Mouse (Mus musculus): ENCODE results near the gene Atrip.
A peak's percentile ranks its signal among the peaks of the same experiment; 100 is the strongest.

The Atrip gene

DNA sequence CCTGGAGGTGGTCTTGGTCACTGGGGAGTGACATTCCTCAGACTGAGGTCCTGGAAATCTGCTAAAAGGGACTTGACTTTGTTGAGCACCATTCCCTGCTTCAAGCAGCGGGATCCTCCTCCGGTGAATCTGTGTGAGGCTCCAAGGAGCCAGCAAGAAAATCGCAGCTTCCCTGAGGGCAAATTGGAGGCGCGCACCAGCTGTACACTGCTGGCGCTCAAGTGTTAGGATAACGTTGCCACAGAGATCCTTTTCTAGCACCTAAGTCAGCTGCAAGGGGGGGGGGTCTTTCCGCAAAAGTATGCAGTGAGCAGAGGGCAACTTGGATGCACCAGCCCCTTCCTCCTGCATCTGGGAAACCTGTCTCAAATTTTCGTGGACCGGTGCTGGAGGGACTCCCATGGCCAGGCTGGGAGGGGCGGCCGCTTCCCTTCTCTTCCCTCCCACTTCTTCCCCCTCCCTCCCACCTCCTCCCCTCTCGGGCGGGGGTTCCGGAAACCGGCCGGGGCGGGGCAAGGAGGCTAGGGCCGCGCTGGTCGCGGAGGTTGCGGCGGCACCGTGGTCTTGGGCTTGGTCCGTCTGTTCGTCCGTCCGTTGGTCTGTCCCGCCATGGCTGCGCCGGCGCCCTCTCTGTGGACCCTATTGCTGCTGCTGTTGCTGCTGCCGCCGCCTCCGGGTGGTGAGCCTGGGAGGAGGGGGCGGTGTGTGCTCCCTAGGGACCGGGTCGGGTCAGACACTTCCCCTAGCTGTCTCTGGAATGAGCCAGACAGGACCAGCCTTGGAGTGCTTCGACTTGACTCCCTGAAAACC lies 35.6 kb downstream of the Atrip start, which contains the start of gene Shisa5:
Gene Shisa5, plus strand, starts transcription at position 480 of the 810 bp plus-strand sequence.
- DNase-seq (ENCODE audit: low read depth, low spot score), result peak; percentile 63

DNA sequence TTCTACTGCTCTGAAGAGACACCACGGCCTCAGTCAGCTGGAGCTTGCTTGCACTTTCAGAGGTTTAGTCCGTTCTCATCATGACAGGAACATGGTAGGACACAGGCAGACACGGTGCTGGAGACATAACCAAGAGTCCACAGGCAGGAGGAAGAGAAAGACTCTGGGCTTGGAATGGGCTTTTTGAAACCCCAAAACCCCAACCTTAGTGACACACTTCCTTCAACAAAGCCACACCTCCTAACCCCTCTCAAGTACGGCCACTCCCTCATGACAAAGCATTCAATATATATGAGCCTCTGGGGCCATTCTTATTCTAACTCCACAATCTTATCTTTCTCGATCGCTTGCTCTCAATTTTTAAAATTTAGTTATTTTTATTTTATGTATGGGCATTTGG lies 41.5 kb downstream of the Atrip start:
- DNase-seq (ENCODE audit: low read depth, low spot score), result no peak

DNA sequence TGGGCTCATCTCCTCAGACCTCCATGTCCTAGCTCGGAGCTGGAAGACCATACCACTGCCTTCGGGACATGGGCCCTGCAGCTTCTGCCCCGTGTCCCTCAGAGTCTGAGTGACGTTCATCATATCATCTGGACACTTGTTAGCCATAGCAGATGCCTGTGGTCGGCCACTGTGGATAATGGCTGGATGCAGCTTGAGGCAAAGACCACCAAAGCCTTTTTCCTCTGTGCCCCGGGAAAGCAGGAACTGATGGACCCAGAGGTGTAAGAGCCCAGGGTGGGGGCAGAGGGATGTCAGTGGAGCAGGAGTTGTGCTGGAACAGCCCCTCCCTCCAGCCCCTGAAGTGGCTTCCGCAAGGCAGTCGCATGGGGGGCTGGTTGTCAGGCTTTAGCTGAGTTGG lies 42.2 kb downstream of the Atrip start:
- DNase-seq (ENCODE audit: low read depth, low spot score), result no peak

DNA sequence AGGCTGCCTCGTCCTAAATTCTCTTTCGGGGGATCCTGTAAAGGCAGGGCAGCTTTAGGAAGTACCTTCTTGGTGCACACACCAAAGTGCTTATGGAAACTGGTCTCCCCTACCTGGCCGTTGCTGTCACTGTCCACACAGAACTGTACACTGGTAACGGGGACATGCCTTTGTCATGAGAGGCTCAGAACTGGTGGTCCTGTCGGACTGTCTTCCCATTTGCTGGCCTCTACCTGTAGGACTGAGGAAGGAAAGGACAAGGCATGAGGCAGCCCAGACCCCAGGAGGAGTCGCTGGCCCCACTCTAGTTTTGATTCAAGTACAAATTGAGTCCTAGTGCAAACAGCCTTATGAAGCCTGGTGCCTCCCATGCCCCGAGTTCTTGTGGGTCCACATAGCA lies 42.9 kb downstream of the Atrip start:
- DNase-seq (ENCODE audit: low read depth, low spot score), result no peak

DNA sequence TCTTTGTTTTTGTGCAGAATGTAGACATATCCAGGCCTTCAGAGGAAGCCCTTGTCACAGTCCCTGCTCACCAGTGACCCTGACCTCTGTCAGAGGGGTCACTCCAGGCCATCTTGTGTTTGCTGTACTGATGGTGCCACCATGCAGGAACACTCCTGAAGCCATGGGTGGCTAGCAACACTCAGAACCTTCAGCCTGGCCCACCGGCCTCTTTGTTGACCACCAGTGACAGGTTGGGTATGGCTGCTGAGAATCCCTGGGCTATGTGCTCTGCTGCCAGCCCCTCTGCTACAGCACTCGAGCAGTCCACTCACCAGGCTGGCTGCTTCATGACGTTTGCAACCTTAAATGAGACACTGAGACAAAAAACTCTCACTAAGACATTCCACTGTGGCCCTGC lies 43.6 kb downstream of the Atrip start:
- DNase-seq (ENCODE audit: low read depth, low spot score), result no peak

DNA sequence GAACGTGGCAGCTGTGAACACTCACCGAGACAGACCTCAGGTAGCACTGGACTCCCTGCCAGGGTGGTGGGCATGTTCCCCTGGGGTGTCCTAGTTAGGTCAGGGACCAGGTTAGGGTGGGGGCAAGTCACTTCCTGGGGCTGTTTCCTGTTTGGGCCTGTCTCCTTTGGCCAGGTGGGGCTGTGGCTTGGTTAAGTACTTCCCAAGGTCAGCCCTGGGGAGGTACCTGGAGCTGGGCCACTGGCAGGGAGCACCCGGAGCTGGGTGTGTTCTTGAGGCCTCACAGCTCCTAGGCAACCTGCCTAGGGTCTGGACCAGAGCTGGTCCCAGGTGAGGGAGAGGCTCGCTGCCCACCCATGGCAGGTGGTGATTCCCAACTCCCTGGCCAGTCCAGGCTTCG lies 45.0 kb downstream of the Atrip start:
- no peak for DNase-seq (ENCODE audit: low read depth, low spot score)

DNA sequence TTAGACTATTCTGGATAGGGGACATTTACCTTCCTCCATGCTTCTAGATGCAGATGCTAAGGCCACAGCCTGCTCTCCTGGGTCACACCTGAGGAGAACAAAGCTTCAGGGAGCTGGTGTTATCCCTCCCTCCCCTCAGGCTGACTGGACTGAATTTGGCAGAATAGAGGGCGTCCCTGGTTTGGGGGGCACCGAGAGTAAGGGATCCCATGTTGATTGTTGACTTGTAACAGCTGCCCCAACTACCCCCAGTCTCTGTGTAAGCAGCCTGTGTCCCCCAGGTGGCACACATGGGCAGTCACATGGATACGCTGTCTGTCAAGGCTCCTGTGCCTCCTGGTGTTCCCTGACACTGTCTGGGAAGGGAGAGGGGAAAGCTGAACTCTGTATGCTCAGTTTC lies 45.5 kb downstream of the Atrip start:
- no peak for DNase-seq (ENCODE audit: low read depth, low spot score)

DNA sequence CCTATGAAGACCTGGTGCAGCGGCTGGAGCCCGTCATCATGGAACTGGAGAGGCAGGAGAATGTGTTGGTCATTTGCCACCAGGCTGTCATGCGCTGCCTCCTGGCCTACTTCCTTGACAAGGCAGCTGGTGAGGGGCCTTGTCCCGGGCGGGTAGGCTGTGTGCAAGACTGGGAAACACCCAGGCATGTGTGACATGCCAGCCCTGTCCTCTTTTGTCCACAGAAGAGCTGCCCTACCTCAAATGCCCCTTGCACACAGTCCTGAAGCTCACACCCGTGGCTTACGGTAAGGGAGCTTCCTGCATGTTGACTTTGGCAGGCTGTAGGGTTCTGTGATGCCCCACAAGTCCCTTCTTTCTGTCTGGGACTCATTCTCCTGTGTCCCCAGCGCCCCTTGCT lies 46.4 kb downstream of the Atrip start:
- no peak for DNase-seq (ENCODE audit: low read depth, low spot score)

DNA sequence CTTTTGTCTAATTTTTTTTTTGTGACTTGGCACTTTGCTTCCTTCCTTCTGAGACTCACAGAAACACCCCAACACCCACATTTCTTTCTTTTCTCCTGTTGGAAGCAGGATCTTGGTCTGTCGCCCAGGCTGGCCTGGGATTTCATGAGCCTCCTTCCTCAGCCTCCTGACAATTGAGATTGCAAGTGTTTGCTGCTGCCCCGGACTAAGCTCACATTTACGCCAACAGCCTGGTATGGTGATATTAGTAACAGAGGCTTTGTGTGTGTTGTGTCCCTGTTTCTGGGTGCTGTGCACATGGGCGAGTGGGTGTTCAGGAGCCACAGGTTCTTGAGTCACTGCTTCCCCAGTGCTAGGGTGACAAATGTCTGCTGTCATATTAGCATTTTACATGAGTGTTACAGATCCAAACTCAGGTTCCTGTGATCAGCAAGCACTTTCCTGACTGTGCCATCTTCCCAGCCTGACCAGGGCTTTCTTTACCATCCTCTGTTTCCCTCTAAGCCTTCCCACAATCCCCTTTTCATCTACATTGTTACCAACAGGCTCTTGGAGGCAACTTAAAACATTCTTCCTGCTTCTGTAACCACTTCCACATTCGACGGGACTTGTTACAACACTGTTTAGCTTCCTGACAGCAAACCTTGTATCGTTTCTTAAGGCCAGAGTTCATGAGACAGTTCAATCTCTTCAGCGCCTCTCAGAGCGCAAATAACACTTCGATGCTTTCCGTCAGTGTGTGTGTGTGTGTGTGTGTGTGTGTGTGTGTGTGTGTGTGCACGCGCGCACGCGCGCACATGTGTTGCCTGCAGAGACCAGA lies 50.8 kb downstream of the Atrip start:
- no peak for DNase-seq (ENCODE audit: low read depth, low spot score)

DNA sequence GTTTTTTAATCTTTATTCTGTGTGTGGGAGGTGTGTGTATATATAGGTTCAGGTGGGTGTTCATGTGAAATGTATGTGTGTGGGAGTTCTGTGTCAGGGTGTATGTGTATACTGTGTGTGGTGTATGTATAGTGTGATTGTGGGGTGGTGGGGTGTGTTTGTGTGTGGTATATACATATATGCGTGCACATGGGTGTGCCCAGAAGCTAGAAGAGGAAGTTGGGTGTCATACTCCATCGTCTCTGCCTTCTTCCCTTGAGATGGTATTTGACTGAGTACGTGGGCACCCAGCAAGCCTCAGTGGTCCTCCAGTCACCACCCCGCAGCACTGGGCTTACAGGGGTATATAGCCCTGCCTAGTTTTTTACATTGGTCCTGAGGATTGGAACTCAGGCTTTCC lies 52.5 kb downstream of the Atrip start:
- DNase-seq (ENCODE audit: low read depth, low spot score), result no peak

DNA sequence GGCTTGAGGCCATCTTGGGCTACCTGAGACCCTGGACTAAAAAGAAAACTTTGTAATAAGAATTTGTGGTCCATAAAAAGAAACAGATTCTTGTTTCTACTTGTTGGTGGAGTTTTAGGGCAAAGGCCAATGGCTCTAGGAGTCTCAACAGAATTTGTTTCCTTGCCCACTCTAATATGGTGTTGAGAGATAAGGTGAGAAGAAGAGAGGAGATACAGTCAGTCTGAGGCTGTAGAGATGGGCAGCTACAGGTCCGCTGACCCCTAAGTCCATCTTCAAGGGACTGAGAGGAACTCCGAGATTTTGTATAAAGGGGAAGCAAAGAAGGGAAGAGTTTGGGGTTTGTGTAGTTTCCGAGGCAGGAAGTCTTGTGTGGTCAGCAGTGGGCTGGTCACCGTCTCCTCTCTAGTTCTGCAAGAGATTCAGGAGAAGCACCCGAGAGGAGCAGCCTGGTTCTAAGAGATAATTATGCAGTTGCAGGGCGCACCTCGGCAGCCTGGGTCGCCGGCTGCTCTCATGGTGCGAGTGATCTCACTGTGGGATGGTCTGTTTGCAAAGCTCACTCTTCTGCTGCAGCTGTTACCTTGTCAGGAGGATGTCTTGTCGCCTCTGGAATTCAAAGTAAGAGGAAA lies 56.8 kb downstream of the Atrip start:
- no peak for DNase-seq (ENCODE audit: low read depth, low spot score)

DNA sequence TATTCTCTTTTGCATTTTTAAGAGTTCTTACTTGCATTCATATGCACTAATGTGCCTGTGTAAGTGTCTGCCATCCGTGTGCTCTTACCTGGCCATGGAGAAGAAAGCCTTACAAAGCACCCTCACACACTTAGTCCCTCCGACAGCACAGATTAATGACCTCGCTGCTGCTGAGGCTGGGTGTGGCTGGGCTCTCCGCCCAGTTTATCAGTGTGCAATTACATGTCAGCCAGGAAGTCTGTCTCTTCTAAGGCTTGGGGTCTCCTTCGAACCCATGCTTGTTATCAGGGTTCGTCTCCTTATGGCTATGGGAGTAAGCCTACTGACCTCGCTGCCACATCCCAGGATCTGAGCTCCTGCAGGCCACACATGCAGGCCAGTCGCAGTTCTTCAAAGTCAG lies 58.5 kb downstream of the Atrip start:
- DNase-seq (ENCODE audit: low read depth, low spot score), result no peak

DNA sequence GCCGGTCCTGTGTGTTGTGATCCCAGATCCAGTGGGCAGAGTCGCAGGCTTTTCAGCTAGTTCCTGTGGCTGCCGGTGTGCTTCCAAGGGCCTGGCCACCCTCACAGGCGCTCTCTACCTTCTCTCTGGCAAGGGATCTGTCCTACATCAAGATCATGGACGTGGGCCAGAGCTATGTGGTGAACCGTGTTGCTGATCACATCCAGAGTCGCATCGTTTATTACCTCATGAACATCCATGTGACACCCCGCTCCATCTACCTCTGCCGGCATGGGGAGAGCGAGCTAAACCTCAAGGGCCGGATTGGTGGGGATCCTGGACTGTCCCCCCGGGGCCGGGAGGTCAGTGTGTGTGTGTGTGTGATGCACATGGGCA lies 63.6 kb downstream of the Atrip start:
- DNase-seq (ENCODE audit: low read depth, low spot score), result no peak

DNA sequence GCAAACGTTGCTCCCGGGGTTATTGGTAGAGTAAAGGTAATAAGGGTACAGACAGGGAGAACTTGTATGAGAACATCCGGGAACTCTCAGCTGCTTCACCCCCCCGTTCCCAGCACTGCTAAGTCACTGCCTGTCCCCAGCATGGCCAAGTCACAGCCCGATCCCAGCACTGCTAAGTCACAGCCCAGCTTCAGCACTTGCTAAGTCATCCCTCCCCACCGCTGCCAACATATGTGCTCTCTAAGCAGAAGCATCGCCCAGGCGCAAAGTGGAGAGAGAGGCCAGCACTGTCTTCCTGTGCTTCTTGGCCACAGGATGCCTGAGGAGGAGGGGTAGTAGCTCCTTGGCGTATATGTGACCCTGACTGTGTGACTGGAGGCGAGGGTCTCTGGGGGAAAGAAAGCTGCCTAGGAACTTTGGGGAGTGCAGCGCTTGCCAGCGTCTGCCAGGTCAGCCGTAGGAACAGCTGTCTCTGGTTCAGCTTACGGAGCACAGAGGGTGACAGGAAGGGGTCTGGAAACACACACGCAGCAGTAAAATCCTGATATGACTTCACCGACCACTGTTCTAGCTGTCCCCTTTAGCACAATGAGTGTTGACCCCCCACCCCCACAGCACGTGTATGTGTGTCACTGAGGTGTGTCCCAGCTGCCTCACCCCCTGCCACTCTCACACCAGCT lies 64.1 kb downstream of the Atrip start:
- no peak for DNase-seq (ENCODE audit: low read depth, low spot score)

DNA sequence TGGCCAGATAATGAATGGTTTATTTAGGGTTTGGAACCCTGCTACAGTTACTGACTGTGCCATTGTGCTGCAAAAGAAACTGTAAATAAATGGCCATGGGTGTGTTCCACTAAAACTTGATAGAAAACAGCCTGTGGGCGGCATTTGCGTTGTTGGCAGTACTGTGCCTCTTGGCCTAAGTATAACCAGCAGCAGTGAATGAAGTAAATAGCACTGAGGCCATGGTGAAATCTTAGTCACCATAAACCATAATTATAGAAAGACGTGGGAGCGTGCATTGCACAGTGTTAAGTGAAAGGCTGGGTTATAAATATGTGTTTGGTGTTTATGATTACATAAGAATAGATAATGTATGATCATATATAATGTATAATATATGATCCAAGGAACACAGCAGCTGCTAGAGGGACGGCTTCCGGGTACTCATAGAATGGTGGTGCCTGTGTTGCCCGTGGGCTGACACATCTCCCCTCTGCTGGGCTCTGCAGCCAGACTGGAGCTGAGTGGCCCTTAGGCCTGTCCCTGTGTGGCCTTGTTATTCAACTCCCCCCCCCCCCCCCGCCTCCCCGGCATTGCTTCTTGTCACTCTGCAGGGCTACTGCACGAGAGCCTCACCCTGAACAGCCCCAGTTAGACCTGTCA lies 64.8 kb downstream of the Atrip start:
- DNase-seq (ENCODE audit: low read depth, low spot score), result no peak

DNA sequence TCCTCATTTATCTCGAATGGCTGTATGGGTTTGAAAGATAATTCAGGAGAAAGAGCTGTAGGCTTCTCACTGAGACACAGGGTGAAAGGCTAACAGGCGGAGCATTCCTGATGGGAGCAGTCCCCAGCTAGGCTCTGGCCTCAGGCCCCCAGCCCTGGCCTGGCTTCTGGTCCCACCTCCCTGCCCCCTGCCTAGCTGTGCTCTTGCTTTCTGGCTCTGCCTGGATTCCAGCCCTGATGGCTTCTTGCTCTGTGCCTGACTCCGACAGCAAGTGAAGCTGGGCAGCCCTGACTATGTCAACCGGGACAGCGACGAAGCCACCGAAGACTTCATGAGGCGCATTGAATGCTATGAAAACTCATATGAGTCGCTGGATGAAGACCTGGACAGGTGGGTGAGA lies 65.8 kb downstream of the Atrip start:
- DNase-seq (ENCODE audit: low read depth, low spot score), result no peak

Data from forelimb bud, embryonic 11.5 days (tissue).